Mouse (Mus musculus) small intestine, adult 2 months (tissue): ENCODE results near the gene Spsb2. TPM values are rescaled to one million over a fixed set of nuclear protein-coding genes. Genes with fewer than 3 reads are reported as not detected.

ENCODE experiments used
- H3K27ac ChIP-seq: fragments of 200-500 bp; 2 replicates; pipeline ENCODE4 v1.5.1; 2012; ENCODE audit warnings: low read depth, low read length, control low read depth, inconsistent platforms; ENCODE audit not compliant: insufficient read depth
- H3K27me3 ChIP-seq: fragments of 200-500 bp; 2 replicates; pipeline ENCODE4 v1.6.1; 2012; ENCODE audit warnings: mild to moderate bottlenecking, moderate library complexity, low read length, inconsistent platforms; ENCODE audit not compliant: control insufficient read depth, insufficient read depth
- H3K36me3 ChIP-seq: fragments of 200-500 bp; 2 replicates; pipeline ENCODE4 v1.6.1; 2012; ENCODE audit warnings: mild to moderate bottlenecking, low read length, control low read depth, inconsistent platforms; ENCODE audit not compliant: control insufficient read depth, insufficient read depth
- H3K4me1 ChIP-seq: fragments of 200-500 bp; 2 replicates; pipeline ENCODE4 v1.6.1; 2012; ENCODE audit warnings: low read length, inconsistent platforms, mixed read lengths; ENCODE audit not compliant: control insufficient read depth, insufficient read depth, insufficient read length
- H3K4me3 ChIP-seq: fragments of 200-500 bp; 2 replicates; pipeline ENCODE4 v1.5.1; 2012; ENCODE audit warnings: low read depth, mild to moderate bottlenecking, control low read depth, inconsistent platforms, low read length, moderate library complexity
- CTCF ChIP-seq: fragments of 200-500 bp; IDR thresholded peaks from 2 replicates; pipeline ENCODE4 v1.5.1; 2012; ENCODE audit warnings: low read depth, mild to moderate bottlenecking, control low read depth, inconsistent platforms, low read length, moderate library complexity, mixed read lengths; ENCODE audit not compliant: insufficient replicate concordance, insufficient read length; ENCODE audit errors: extremely low read depth
- POLR2A ChIP-seq: fragments of 200-500 bp; IDR thresholded peaks from 2 replicates; pipeline ENCODE4 v1.6.1; 2012; ENCODE audit warnings: low read depth, mild to moderate bottlenecking, control low read depth, inconsistent platforms, low read length, moderate library complexity
- WGBS: fragments of 180-500 bp; shearing (Covaris S2); methylation state at CpG from one replicate; pipeline ENCODE4 v1.1.7; 2018; 5-methylcytosine and 5-hydroxymethylcytosine counted together
- polyA plus RNA-seq: library from polyadenylated mRNA; depleted of rRNA; stranded (reverse); fragments of >200 nt; gene quantifications from 2 replicates; pipeline ENCODE4 v1.2.3, GENCODE M21; 2012

The Spsb2 gene
- polyA plus RNA-seq, 1 experiment = 38.8 TPM

GRCm38 (mm10) chr6:124769101-124769765 is 39.2 kb upstream of the Spsb2 start, which contains the start of gene Eno2:
Gene Eno2, minus strand, starts transcription at chr6:124769673.
- Histone ChIP-seq H3K4me3 (peak within 1 kb of the TSS; percentile 68), H3K27me3 (peaks cover 13% of the 10 kb centered on the region), H3K4me1 (0 out of 2 replicates have a peak, but pooled peaks cover 3% of the 10 kb centered on the region), H3K36me3 (no peaks in the 10 kb centered on the region), H3K27ac (no peak within 1 kb of the TSS)
- TF ChIP-seq CTCF (no peak), POLR2A (no peak)
- WGBS = 1% methylated on average over 53 of the region's 54 CpGs

- TF ChIP-seq POLR2A (no peak), CTCF (no peak)
Measured at GRCm38 (mm10) chr6:124770013-124770412, 38.4 kb upstream of the Spsb2 start.

GRCm38 (mm10) chr6:124770511-124770910 is 38.0 kb upstream of the Spsb2 start:
- H3K4me1 ChIP-seq = 0 out of 2 replicates have a peak, but pooled peaks cover 3% of the 10 kb centered on the region
- TF ChIP-seq CTCF (no peak), POLR2A (no peak)
- no peak overlapping the region for H3K27ac ChIP-seq
- H3K36me3 ChIP-seq = no peaks in the 10 kb centered on the region
- no peak overlapping the region for H3K4me3 ChIP-seq
- H3K27me3 ChIP-seq = peaks cover 13% of the 10 kb centered on the region
- 92% methylated on average over 15 of the region's 15 CpGs for whole genome bisulfite sequencing

More at GRCm38 (mm10) chr6:124770013-124770412, 38.4 kb upstream of the Spsb2 start:
- H3K4me3 ChIP-seq = no peak overlapping the region
- H3K27me3 ChIP-seq = peaks cover 13% of the 10 kb centered on the region
- 83% methylated on average over 7 of the region's 7 CpGs for WGBS
- H3K27ac ChIP-seq = no peak overlapping the region
- no peaks in the 10 kb centered on the region for H3K36me3 ChIP-seq
- H3K4me1 ChIP-seq = 0 out of 2 replicates have a peak, but pooled peaks cover 3% of the 10 kb centered on the region

- WGBS = 2% methylated on average over 23 of the region's 23 CpGs
- no peaks in the 10 kb centered on the region for H3K36me3 ChIP-seq
- H3K4me3 ChIP-seq = peak within 1 kb of the TSS; percentile 55
- TF ChIP-seq POLR2A (no peak), CTCF (no peak)
- H3K4me1 ChIP-seq = peaks cover 6% of the 10 kb centered on the region; the same call in 1 of the 2 replicates
- no peaks in the 10 kb centered on the region; the same call in 1 of the 2 replicates for H3K27me3 ChIP-seq
- H3K27ac ChIP-seq = no peak within 1 kb of the TSS
Measured at GRCm38 (mm10) chr6:124779222-124779983, 29.1 kb upstream of the Spsb2 start, which contains the start of gene Lrrc23. Gene Lrrc23, minus strand, starts transcription at chr6:124779727.

GRCm38 (mm10) chr6:124779984-124780416 is 28.5 kb upstream of the Spsb2 start:
- 16% methylated on average over 10 of the region's 10 CpGs for WGBS
- peak overlapping the region; percentile 55 for H3K4me3 ChIP-seq
- no peak overlapping the region for H3K27ac ChIP-seq
- H3K36me3 ChIP-seq = no peaks in the 10 kb centered on the region
- peaks cover 6% of the 10 kb centered on the region; the same call in 1 of the 2 replicates for H3K4me1 ChIP-seq
- no peak for TF ChIP-seq POLR2A
- no peak for TF ChIP-seq CTCF
- no peaks in the 10 kb centered on the region; the same call in 1 of the 2 replicates for H3K27me3 ChIP-seq

GRCm38 (mm10) chr6:124780917-124781316 is 27.5 kb upstream of the Spsb2 start:
- WGBS = 84% methylated on average over 7 of the region's 7 CpGs
- H3K4me1 ChIP-seq = peaks cover 6% of the 10 kb centered on the region; the same call in 1 of the 2 replicates
- no peaks in the 10 kb centered on the region for H3K36me3 ChIP-seq
- H3K27ac ChIP-seq = no peak overlapping the region
- no peaks in the 10 kb centered on the region; the same call in 1 of the 2 replicates for H3K27me3 ChIP-seq
- TF ChIP-seq CTCF = no peak
- TF ChIP-seq POLR2A = no peak
- H3K4me3 ChIP-seq = no peak overlapping the region

GRCm38 (mm10) chr6:124782436-124782835 is 26.0 kb upstream of the Spsb2 start:
- 13% methylated on average over 6 of the region's 6 CpGs for WGBS
- Histone ChIP-seq H3K4me3 (peak overlapping the region; percentile 55), H3K4me1 (peaks cover 6% of the 10 kb centered on the region; the same call in 1 of the 2 replicates), H3K27ac (no peak overlapping the region), H3K36me3 (no peaks in the 10 kb centered on the region), H3K27me3 (no peaks in the 10 kb centered on the region; the same call in 1 of the 2 replicates)
- no peak for TF ChIP-seq CTCF
- TF ChIP-seq POLR2A = no peak
